Mouse (Mus musculus) small intestine, adult 2 months (tissue): ENCODE measurements at regions not wholly inside any gene's neighbourhood (a gene's known extent, or its start where the extent isn't known, plus 50 kb on each side); places are given as distances from the start of the nearest gene placed in this dataset.

Experiments used
- H3K27ac ChIP-seq: fragments of 200-500 bp; 2 replicates; pipeline ENCODE4 v1.5.1; 2012; ENCODE audit warnings: low read depth, low read length, control low read depth, inconsistent platforms; ENCODE audit not compliant: insufficient read depth
- H3K27me3 ChIP-seq: fragments of 200-500 bp; 2 replicates; pipeline ENCODE4 v1.6.1; 2012; ENCODE audit warnings: mild to moderate bottlenecking, moderate library complexity, low read length, inconsistent platforms; ENCODE audit not compliant: control insufficient read depth, insufficient read depth
- H3K36me3 ChIP-seq: fragments of 200-500 bp; 2 replicates; pipeline ENCODE4 v1.6.1; 2012; ENCODE audit warnings: mild to moderate bottlenecking, low read length, control low read depth, inconsistent platforms; ENCODE audit not compliant: control insufficient read depth, insufficient read depth
- H3K4me1 ChIP-seq: fragments of 200-500 bp; 2 replicates; pipeline ENCODE4 v1.6.1; 2012; ENCODE audit warnings: low read length, inconsistent platforms, mixed read lengths; ENCODE audit not compliant: control insufficient read depth, insufficient read depth, insufficient read length
- H3K4me3 ChIP-seq: fragments of 200-500 bp; 2 replicates; pipeline ENCODE4 v1.5.1; 2012; ENCODE audit warnings: low read depth, mild to moderate bottlenecking, control low read depth, inconsistent platforms, low read length, moderate library complexity
- CTCF ChIP-seq: fragments of 200-500 bp; IDR thresholded peaks from 2 replicates; pipeline ENCODE4 v1.5.1; 2012; ENCODE audit warnings: low read depth, mild to moderate bottlenecking, control low read depth, inconsistent platforms, low read length, moderate library complexity, mixed read lengths; ENCODE audit not compliant: insufficient replicate concordance, insufficient read length; ENCODE audit errors: extremely low read depth
- POLR2A ChIP-seq: fragments of 200-500 bp; IDR thresholded peaks from 2 replicates; pipeline ENCODE4 v1.6.1; 2012; ENCODE audit warnings: low read depth, mild to moderate bottlenecking, control low read depth, inconsistent platforms, low read length, moderate library complexity
- WGBS: fragments of 180-500 bp; shearing (Covaris S2); methylation state at CpG from one replicate; pipeline ENCODE4 v1.1.7; 2018; 5-methylcytosine and 5-hydroxymethylcytosine counted together

DNA sequence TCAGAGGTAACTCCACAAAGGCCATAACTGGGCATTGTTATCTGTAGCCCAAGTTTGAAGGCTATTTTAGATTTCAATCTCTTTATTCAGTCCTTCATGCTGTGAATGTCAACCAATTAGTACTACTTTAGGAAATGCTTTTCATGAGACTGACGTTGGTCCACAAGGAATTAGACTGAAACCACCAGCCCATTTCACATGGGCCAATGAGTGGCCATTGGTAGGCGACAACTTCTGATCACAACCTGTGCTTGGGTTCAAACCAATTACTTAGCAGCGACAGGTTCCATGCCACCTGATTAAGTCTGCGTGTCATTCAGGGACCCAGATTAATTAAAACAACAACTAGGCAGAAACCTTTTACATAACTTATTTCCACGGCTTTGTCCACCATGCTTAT lies 126.9 kb upstream of the Tenm3 start:
- WGBS = 88% methylated on average over 5 of the region's 5 CpGs

DNA sequence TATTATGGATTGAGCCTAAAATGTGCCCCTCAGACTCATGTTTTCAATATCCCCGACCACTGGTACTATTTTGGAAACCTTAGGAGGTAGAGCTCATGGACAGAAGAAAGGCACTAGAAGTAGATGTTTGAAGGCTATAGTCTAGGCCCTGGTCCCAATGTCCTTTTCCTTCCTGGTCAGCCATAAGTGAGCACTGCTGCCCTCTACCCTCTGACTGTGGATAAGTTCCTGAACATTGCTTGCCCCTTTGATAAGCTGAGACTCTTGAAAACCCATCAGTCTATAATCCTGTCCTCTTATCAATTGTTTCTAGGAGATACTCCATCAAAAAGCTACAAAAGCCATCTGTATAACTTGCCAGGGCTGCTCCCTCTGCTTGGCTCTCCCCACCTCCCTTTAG lies 121.2 kb upstream of the Tenm3 start:
- 63% methylated on average over 1 of the region's 1 CpGs for WGBS
- Histone ChIP-seq H3K4me1 (no peaks in the 10 kb centered on the region), H3K27me3 (no peaks in the 10 kb centered on the region), H3K27ac (no peak overlapping the region), H3K36me3 (no peaks in the 10 kb centered on the region), H3K4me3 (no peak overlapping the region)
- TF ChIP-seq CTCF (no peak), POLR2A (no peak)

More for the DNA sequence above, 126.9 kb upstream of the Tenm3 start:
- Histone ChIP-seq H3K27me3 (no peaks in the 10 kb centered on the region), H3K4me1 (no peaks in the 10 kb centered on the region), H3K4me3 (no peak overlapping the region), H3K27ac (no peak overlapping the region), H3K36me3 (no peaks in the 10 kb centered on the region)
- no peak for TF ChIP-seq CTCF
- TF ChIP-seq POLR2A = no peak

DNA sequence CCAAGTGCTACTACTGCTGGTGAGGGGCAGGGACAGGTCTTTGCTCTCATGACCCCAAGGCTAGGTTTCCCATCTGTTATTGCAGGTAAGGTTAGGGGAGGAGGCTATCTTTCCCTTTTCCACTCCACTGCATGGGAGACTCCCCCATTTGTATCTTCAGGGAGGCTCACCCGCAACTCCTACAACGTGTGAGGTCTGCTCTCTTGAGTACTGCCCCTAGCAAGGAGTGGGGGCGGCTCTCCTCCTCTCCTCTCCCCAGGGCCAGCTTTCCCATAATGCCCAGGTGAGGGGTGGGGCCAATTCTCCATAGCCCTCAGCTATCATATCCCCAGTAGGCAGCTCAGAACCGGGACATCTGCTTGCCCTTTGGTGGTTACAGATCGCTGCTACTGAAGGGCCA lies 113.9 kb upstream of the Tenm3 start:
- Histone ChIP-seq H3K27me3 (no peaks in the 10 kb centered on the region), H3K27ac (no peak overlapping the region), H3K4me1 (no peaks in the 10 kb centered on the region), H3K36me3 (no peaks in the 10 kb centered on the region), H3K4me3 (no peak overlapping the region)
- TF ChIP-seq CTCF (no peak), POLR2A (no peak)
- 77% methylated on average over 5 of the region's 5 CpGs for WGBS

DNA sequence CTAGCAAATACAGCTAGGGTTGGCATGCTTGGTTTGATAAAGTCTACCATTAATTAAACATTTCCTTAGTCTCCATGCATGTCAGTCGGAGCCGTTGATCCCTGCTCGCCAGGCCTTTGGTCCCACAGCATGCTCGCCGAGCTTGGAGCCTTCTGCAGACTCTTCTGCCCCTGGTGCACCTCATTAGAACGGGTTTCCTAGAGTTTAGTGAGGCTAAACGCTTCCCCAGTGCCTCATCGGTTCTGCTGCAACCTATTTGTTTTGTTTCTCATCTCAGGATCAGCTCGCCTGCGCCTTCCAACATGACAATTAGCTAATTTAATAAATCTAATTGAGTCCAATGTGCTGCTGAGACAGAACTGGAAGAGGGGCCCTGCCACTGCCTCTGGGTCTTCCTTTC lies 107.7 kb upstream of the Tenm3 start:
- WGBS = 84% methylated on average over 10 of the region's 10 CpGs
- no peak overlapping the region for H3K27ac ChIP-seq
- H3K4me3 ChIP-seq = no peak overlapping the region
- no peaks in the 10 kb centered on the region for H3K36me3 ChIP-seq
- TF ChIP-seq CTCF (no peak), POLR2A (no peak)
- H3K27me3 ChIP-seq = no peaks in the 10 kb centered on the region
- no peaks in the 10 kb centered on the region for H3K4me1 ChIP-seq

DNA sequence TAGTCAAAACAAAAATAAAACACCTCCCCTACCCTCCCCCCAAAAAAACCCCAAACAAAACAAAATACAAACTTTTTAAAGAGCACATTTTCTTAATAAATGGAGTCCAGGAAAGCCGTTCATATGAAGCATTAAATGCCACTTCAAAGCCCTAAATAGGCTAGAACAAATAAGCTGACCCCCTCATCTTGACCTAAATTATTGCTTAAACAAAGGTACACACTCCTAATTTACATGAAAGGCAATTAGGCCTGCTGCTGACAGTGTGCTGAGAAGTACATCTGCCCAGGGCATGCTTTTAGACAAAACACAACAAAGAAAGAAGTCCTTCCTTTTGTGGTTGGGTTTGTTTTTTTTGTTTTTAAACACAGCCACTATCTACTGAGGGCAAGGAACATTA lies 100.4 kb upstream of the Tenm3 start:
- Histone ChIP-seq H3K4me3 (no peak overlapping the region), H3K27me3 (no peaks in the 10 kb centered on the region), H3K27ac (no peak overlapping the region), H3K4me1 (no peaks in the 10 kb centered on the region), H3K36me3 (no peaks in the 10 kb centered on the region)
- WGBS = 42% methylated on average over 1 of the region's 1 CpGs
- TF ChIP-seq CTCF (no peak), POLR2A (no peak)

DNA sequence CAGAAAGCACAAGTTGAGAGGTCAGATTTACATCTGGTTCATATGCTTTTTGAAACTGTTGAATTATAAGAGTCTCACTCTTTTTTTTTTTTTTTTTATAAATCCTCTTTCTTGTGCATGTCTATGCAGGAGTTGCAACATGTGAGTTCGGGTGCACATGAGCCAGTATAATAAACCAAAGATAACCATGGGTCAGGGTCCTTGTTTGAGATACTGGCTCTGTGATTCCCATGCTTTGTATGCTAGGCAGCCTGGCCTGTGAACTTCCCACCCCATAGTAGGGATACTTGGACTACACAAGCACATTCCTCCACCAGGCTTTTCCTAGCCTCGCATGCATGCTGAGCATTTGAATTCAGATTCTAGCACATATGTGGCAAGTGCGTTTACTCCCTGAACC lies 93.4 kb upstream of the Tenm3 start:
- H3K4me3 ChIP-seq = no peak overlapping the region
- H3K27me3 ChIP-seq = no peaks in the 10 kb centered on the region
- TF ChIP-seq POLR2A (no peak), CTCF (no peak)
- no peaks in the 10 kb centered on the region for H3K36me3 ChIP-seq
- WGBS = 71% methylated on average over 3 of the region's 3 CpGs
- no peaks in the 10 kb centered on the region for H3K4me1 ChIP-seq
- H3K27ac ChIP-seq = no peak overlapping the region

DNA sequence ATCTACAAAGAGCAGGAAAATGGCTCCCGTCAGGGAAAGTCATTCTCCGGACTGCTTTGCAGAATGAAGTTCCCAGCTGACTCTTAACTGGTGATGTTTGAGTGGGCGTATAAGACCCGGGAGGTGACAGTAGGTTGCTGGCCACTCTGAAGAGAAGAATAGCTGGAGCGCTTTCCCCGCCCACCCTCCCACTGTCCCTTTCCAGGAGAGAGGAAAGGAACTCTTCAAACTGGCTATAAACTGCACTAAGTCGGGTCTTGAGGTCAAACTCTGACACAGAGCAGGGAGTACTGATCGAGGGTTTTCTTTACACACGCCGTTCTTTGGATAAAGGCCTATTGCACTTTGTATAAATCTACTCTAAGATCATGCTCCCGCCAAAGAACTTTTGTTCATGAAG lies 83.4 kb upstream of the Tenm3 start:
- no peaks in the 10 kb centered on the region for H3K4me1 ChIP-seq
- no peaks in the 10 kb centered on the region for H3K27me3 ChIP-seq
- 77% methylated on average over 11 of the region's 11 CpGs for WGBS
- no peaks in the 10 kb centered on the region for H3K36me3 ChIP-seq
- H3K4me3 ChIP-seq = no peak overlapping the region
- no peak for TF ChIP-seq CTCF
- TF ChIP-seq POLR2A = no peak
- no peak overlapping the region for H3K27ac ChIP-seq

DNA sequence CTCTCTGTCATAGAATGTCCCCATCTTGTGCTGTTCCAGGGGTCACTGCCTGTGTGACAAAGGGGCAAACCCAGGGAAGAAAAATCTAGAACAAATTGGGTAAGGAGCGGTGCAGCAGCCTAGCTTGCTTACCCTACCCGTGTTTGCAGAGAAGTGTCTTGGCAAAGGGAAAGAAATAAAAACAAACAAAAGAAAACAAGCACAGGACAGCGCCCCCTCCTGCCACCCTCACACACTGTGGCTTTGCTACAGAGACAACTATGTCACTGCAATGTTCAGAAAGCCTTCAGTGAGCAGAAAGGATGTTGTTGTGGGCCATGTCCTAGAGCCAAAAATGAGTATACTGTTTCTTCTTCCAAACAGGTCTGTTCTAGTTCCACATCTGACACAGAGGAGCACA lies 71.5 kb upstream of the Tenm3 start:
- Histone ChIP-seq H3K36me3 (no peaks in the 10 kb centered on the region), H3K27me3 (no peaks in the 10 kb centered on the region), H3K4me1 (no peaks in the 10 kb centered on the region), H3K4me3 (no peak overlapping the region), H3K27ac (no peak overlapping the region)
- no peak for TF ChIP-seq POLR2A
- TF ChIP-seq CTCF = 0 out of 2 replicates have a peak, but pooled peaks have one; percentile 20
- WGBS = 47% methylated on average over 3 of the region's 3 CpGs
